Mouse (Mus musculus): Measurements from ENCODE around the gene Acer1.
"Not testable (repeated sequence)": the region's sequence is repeated elsewhere in the genome, so short reads cannot be mapped to it uniquely, and the experiment has no call there.

Acer1 gene

DNA sequence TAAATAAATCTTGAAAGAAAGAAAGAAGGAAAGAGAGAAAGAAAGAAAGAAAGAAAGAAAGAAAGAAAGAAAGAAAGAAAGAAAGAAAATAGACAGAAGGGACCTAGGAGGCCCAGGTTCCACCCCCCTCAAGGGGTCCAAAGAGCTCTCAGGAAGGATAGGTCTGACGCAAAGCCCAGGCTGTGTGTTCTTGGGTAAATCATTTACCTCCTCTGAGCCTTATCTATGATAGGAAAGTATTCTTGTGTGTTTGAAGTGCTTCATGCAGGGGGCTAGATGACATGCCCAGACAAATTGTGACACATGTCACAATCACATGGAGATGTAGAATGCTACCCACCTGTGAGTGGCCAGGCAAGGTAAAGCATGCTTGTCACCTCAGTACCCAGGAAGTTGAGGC is 29.3 kb downstream of the Acer1 start:
- no peak for DNase-seq (ENCODE audit: low spot score in 2 of 2)

- DNase-seq (ENCODE audit: low spot score in 2 of 2), result no peak
Measured at GRCm38 (mm10) chr17:56950915-56951314, 31.0 kb downstream of the Acer1 start.

DNA sequence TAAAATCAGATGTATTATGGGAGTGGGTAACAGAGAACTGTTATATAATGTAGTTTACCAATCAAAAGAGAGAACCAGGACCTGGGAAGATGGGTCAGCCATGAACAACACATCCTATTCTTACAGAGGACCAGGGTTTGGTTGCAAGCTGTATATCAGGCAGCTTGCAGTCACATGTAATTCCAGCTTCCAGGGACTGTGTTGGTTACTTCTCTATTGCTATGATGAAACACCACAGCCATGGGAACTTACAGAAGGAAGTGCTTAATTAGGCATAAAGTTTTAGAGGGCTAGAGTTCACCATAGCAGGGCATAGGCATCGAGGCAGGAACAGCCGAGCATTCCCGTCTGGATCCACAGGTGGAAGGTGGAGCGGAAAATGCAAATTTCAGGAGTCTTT is 43.2 kb downstream of the Acer1 start:
- no peak for DNase-seq (ENCODE audit: low spot score in 2 of 2)

- DNase-seq (ENCODE audit: low spot score in 2 of 2), result no peak
Measured at GRCm38 (mm10) chr17:56936731-56937130, 45.2 kb downstream of the Acer1 start.

DNA sequence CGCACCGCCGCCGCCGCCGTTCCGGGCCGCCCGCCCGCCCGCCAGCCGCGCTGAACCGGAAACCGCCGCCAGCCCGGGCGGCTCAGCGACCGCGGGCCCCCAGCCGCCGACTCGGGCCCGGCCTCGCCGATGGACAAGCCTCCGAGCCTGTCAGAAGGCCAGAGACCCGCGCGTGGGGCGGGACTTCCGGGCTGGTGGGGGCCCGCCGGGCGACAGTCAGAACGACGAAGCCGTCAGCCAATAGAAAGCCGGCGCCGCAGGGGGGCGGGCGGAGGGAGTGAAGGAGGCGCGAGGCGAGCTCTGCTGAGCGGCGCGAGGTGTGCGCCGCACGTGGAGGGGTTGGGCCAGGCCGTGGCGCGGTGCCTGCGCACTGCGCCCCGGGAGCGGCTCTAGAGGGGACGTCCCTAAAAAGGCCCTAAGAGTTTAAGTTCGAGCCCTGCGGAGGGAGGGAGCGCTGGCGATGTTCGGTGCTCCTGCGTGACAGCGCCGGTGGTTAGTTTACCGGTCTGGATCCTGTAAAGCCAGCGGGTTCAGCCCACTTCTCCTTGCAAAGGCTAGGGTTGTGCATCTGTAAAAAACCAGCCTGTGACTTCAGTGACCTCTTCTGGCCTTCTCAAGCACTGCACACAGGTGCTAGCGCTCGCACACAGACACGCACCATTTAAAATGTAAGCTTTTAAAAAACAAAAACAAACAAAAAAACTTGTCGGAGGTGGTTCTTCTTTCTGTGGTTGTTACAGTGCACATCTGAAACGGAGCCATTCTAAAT is 46.4 kb downstream of the Acer1 start, which contains the start of gene Mllt1:
TSS of gene Mllt1 (minus strand) at position 53 of the 769 bp plus-strand sequence.
- DNase-seq (ENCODE audit: low spot score in 2 of 2), result peak; percentile 96 to 99

- DNase-seq (ENCODE audit: low spot score in 2 of 2), result peak in 1 of 2 experiments; percentile 38
Measured at GRCm38 (mm10) chr17:56934545-56935330, 47.2 kb downstream of the Acer1 start.

DNA sequence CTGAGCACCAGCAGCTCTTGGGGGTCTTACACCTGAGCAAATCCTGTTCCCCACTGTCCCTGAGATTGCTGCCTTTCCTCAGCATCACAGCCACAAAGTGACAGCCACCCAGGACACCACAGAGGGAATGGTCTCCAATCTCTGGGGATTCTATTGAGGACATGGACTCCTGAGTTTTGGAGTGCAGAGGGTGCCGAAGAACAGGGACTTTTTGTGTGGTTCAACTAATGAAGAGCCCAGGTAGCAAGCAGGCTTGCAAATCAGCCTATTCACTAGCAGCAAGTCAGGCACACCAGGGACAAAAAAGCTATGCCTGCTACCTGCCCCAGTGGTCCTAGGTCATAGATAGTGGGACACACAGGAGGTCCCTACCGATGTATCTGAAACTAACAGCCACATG is 48.5 kb downstream of the Acer1 start:
- DNase-seq (ENCODE audit: low spot score in 2 of 2), result peak in 1 of 2 experiments; percentile 1

- DNase-seq (ENCODE audit: low spot score in 2 of 2), result peak in 1 of 2 experiments; percentile 2
Measured at GRCm38 (mm10) chr17:56930026-56930425, 51.9 kb downstream of the Acer1 start.

DNA sequence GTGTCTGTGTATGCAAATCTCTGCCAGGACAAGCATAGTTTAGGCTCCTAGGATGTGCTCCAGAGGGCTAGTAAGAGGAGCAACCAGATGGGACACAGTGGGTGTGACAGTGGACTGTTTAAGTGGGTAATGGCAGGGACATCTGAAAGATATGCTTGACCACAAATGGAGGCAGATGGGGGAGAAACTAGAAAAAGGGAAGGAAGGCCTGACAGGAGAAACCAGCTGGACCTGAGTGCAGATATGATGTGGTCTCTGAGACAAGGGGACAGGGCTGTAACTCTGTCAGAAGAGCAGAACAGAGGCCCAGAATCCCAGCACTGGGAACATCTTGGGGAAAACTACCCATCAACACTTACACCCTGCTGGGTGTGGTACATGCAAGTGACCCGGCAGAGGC is 52.4 kb downstream of the Acer1 start:
- peak in 1 of 2 experiments; percentile 2 for DNase-seq (ENCODE audit: low spot score in 2 of 2)

GRCm38 (mm10) chr17:56929101-56929500 is 52.8 kb downstream of the Acer1 start:
- DNase-seq (ENCODE audit: low spot score in 2 of 2), result no peak

- no peak for DNase-seq (ENCODE audit: low spot score in 2 of 2)
Measured at GRCm38 (mm10) chr17:56925998-56926397, 55.9 kb downstream of the Acer1 start.

- DNase-seq (ENCODE audit: low spot score in 2 of 2), result no peak
Measured at GRCm38 (mm10) chr17:56919725-56920124, 62.2 kb downstream of the Acer1 start.

- DNase-seq (ENCODE audit: low spot score in 2 of 2), result no peak
Measured at GRCm38 (mm10) chr17:56917166-56917565, 64.8 kb downstream of the Acer1 start.

DNA sequence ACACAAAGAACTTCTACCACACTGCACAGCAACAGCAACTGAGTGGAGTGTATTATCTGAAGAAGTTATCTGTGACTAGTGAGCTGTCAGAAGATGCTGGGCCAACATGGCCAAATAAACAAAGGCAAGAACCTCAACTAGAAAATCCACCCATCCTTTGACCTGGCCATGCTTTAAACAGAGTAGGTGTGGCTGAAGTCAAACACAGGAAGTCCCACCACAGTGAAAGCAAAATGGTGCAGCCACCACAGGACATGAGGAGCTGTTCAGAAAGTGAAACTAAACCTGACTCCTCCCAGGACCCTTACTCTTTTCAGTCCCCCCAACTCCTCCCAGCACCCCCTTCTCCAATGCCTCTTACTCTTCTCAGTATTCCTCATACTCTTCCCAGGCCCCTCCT is 68.5 kb downstream of the Acer1 start:
- no peak for DNase-seq (ENCODE audit: low spot score in 2 of 2)

GRCm38 (mm10) chr17:56913023-56913422 is 68.9 kb downstream of the Acer1 start:
- DNase-seq (ENCODE audit: low spot score in 2 of 2), result no peak

- DNase-seq (ENCODE audit: low spot score in 2 of 2), result not testable (repeated sequence)
Measured at GRCm38 (mm10) chr17:56909764-56910163, 72.2 kb downstream of the Acer1 start.

DNA sequence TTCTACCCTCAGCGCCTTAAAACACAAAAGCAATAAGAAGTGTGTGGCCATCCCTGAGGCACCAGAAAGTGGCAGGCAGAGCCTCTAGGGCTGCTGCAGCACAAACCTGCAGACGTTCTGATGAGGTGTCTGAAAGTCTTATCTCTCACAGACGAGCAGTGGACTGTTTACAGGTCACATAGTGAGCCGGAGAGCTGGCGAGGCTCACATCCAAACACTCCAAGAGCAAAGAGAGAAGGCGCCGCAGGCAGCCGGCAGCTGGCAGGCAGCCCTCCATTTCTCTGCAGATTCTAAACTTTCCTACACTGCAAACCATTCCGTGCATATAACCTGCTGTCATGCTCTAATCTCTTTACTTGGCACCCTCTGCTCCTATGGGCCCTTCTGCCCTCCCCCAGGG is 74.0 kb downstream of the Acer1 start:
- DNase-seq (ENCODE audit: low spot score in 2 of 2), result no peak

GRCm38 (mm10) chr17:56907096-56907495 is 74.8 kb downstream of the Acer1 start:
- no peak for DNase-seq (ENCODE audit: low spot score in 2 of 2)

- DNase-seq (ENCODE audit: low spot score in 2 of 2), result no peak
Measured at GRCm38 (mm10) chr17:56906166-56906565, 75.8 kb downstream of the Acer1 start.
